Mouse (Mus musculus): ENCODE data around the gene Klhdc7a.

DNA sequence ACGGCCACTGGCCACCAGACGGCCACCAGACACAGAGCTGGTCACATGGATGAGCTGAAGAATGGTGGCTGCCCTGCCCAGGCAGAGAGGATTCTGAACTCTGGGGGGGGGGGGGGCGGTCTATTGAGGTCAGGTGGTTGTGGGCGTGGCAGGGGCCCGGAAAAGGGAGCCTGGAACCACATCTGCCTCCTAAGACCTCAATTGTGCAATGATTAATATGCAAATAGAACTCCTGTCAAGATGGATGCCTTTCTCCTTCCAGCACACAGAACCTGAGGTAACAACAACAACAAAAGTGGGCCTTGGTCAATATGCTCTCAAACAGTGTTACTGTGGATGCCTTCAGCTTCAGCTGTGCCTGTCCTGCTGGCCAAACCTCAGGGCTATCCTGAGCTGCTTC lies 3.4 kb downstream of the Klhdc7a start:
- no peak for TF ChIP-seq CTCF (IDR thresholded peaks at IDR 0.05; ENCODE audit: low read depth)
- TF ChIP-seq EP300 (IDR thresholded peaks at IDR 0.05; ENCODE audit: low read depth): no peak
